Mouse (Mus musculus) embryonic facial prominence, embryonic 10.5 days (tissue): ENCODE results near the gene Cyb5d1. TPM values are rescaled to one million over a fixed set of nuclear protein-coding genes. Genes with fewer than 3 reads are reported as not detected.

Experiments
- DNase-seq: peaks from one replicate; pipeline ENCODE4 v3.0.0-alpha.2; 2017; ENCODE audit warnings: low spot score
- H3K27ac ChIP-seq: fragments of 300-500 bp; sonication (generic); replicated peaks from 2 replicates; pipeline ENCODE4 v1.5.1; 2016; ENCODE audit warnings: mild to moderate bottlenecking
- H3K27me3 ChIP-seq: fragments of 300-500 bp; sonication (generic); replicated peaks from 2 replicates; pipeline ENCODE4 v1.6.1; 2016; ENCODE audit warnings: low read depth, mild to moderate bottlenecking; ENCODE audit not compliant: poor library complexity, severe bottlenecking
- H3K36me3 ChIP-seq: fragments of 300-500 bp; sonication (generic); replicated peaks from 2 replicates; pipeline ENCODE4 v1.6.1; 2016; ENCODE audit warnings: mild to moderate bottlenecking, moderate library complexity
- H3K4me1 ChIP-seq: fragments of 300-500 bp; sonication (generic); 2 replicates; pipeline ENCODE4 v1.6.1; 2016
- H3K4me3 ChIP-seq: fragments of 300-500 bp; sonication (generic); 2 replicates; pipeline ENCODE4 v1.5.1; 2016; ENCODE audit warnings: mild to moderate bottlenecking, moderate library complexity
- H3K9me3 ChIP-seq: fragments of 300-500 bp; sonication (generic); 2 replicates; pipeline ENCODE4 v1.6.1; 2016; ENCODE audit warnings: mild to moderate bottlenecking
- WGBS: fragments of 180-500 bp; shearing (Covaris S2); methylation state at CpG from one replicate; pipeline ENCODE4 v1.1.7; 2016; 5-methylcytosine and 5-hydroxymethylcytosine counted together
- polyA plus RNA-seq: library from polyadenylated mRNA; unstranded; fragments of >200 nt; fragmentation: Nextera tagmentation; extraction: Ambion mirVana; gene quantifications from 2 replicates; pipeline ENCODE4 v1.2.1, GENCODE M21; 2016

Gene Cyb5d1
- polyA plus RNA-seq, 1 experiment from 2014 or later, result 49.3 TPM

DNA sequence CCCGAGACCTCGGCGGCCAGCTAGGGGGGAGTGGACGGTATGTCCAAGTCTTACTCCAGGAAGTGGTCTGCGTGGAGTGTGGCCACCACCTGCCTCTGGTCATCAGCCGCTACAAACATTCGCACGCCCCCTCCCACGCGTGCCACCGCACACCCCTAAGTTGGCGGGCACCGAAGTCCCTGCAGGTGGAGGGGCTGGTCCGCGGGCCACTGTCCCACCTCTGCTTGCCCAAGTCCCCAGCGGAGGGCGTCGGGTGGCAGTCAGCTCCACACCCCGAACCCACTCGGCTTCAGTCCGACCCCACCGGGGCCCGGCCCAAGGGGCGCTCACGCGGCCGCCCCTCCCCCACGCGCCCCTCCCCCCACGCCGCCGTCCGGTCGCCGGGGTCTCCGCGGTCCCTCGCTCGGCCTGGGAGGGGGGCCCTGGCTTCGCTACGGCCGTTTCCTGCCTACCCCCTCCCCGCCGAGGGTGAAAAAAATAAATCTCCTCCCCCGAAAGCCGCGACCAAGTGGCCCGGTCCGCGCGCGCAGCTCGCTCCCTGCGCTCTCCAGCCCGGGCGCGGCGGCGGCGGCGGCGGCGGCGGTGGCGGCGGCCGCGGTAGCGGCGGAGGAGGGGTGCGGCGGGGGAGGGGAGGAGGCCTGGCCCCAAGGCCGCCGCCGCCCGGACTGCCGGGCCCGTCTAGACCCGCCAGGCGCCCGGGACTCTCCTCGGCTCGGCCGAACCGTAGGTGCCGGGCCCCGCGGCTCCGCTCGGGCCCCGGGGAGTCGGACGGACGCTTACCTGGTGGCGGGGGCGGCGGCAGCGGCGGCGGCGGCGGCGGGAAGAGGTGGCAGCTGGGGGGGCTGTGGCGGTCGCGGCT, 26.8 kb downstream of the Cyb5d1 start:
- under 1% methylated on average over 86 of the region's 106 CpGs for whole genome bisulfite sequencing
- peaks cover 81% of the 10 kb centered on the region for H3K4me1 ChIP-seq

DNA sequence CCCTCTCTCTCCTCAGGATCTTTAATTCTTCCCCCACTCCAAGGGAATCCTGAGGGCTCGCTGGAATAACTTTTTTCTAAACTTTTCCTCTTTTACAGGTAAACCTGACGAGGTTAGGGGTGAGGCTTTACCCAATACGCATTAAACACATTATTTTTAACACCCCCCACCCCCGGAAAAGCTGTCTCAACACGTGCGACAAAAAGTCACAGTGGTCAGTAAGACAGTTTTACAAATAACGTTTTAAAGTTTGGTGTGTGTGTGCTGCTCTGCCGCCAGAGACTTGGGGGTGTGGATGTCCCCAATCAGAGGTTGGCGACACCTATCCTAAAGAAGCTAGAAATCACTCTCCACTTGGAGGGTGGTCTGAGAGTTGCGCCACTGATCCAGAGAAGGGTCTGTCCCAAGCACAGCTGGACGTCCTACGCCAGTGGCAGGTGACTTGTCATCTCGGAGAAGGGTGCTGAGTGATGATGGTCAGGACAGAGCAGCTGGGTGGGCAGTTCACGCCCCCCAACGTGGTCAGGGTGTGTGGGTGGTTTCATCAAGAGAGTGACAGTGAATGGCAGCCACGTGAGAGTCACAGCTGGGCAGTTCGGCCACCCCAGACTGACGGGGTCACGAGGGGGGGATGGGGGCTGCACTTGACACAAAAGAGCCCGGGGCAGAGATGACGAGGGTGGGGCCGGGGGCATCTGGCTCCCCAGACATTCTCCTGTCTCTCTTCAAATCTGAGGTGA, 27.6 kb downstream of the Cyb5d1 start:
- Histone ChIP-seq H3K36me3 (peaks cover 28% of the 10 kb centered on the region), H3K27ac (peak overlapping the region; percentile 100), H3K4me1 (peaks cover 88% of the 10 kb centered on the region), H3K9me3 (no peaks in the 10 kb centered on the region), H3K4me3 (peak overlapping the region; percentile 97), H3K27me3 (no peaks in the 10 kb centered on the region)
- 1% methylated on average over 22 of the region's 22 CpGs for WGBS
- DNase-seq, result peak; percentile 81

More for the DNA sequence above, 26.8 kb downstream of the Cyb5d1 start:
- Histone ChIP-seq H3K4me3 (peak overlapping the region; percentile 97), H3K27ac (peak overlapping the region; percentile 100), H3K36me3 (peaks cover 28% of the 10 kb centered on the region), H3K9me3 (no peaks in the 10 kb centered on the region), H3K27me3 (no peaks in the 10 kb centered on the region)
- DNase-seq, result peak; percentile 77

DNA sequence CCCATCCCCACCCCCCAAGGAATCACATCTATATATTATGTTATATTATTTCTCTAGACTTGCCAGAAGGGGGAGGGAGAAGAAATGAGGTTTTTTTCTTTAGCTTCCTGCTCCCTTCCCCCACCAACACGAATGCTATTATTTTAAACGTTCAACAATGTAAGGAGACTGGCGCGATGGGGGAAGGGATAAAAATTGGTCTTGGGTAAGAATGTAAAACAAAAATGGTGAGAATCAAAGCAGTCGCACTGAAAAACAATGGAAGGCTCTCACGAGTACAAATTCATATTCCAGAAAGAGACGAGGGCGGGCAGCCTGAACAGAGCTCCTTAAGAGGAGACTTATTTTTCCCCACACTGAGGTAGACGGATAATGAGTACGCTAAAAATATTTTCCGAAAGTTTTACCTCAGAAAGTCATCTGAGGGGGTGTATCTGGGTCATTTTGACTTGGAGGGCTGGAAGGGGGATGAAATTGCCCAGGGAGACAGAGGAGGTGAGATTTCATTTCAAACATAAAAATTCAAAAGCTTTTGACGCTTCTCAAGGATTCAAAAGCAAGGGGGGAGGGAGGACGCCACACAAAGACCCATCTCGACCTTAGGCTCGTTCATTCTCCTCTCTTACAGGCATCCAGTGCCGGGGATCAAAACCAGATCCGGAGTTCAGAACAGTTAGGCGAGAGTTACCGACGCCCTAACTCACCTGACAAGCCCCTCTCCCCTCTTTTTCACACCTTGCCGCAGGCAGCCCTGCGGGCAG, 28.4 kb downstream of the Cyb5d1 start:
- under 1% methylated on average over 22 of the region's 22 CpGs for WGBS
- Histone ChIP-seq H3K9me3 (no peaks in the 10 kb centered on the region), H3K27me3 (no peaks in the 10 kb centered on the region), H3K27ac (peak overlapping the region; percentile 100), H3K4me1 (peaks cover 88% of the 10 kb centered on the region), H3K4me3 (peak overlapping the region; percentile 97), H3K36me3 (peaks cover 28% of the 10 kb centered on the region)
- peak; percentile 57 for DNase-seq

DNA sequence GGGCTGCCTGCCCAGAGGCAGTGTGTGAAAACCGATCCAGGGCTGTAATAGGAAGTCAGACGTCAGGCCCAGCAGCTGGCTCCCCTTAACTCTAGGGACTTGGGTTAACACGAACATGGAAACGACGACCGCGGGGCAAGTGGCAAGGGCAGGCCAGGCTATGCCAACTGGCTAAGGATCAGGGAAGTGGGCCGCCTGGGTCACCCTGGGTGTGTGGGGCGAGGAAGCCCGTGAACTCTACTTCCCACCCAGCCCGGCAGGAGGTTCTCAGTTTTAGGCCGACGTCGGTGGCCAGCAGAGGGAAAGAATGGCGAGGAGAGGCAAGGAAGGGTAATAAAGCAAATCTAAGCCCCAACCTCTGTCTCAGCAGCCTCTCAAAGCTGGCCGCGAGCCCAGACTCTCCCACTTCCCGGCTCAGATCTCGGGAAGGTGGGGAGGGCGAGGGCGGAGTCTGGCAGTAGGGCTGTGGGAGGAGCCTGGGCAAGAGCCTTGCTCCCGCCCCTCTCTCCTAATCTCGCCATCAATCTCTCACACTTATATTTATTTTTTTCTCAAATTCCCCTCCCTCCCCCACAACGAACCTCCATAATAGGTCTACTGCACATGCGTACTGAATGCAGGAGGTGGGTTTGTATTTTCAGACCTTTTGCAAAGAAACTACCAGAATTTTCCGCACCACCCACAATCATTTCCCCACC, 29.1 kb downstream of the Cyb5d1 start:
- no peaks in the 10 kb centered on the region for H3K9me3 ChIP-seq
- under 1% methylated on average over 26 of the region's 26 CpGs for WGBS
- peak overlapping the region; percentile 100 for H3K27ac ChIP-seq
- peak; percentile 93 for DNase-seq
- H3K36me3 ChIP-seq, result peaks cover 33% of the 10 kb centered on the region
- no peaks in the 10 kb centered on the region for H3K27me3 ChIP-seq
- peaks cover 88% of the 10 kb centered on the region for H3K4me1 ChIP-seq
- H3K4me3 ChIP-seq, result peak overlapping the region; percentile 97

- peak overlapping the region; percentile 97 for H3K4me3 ChIP-seq
- H3K27me3 ChIP-seq, result no peaks in the 10 kb centered on the region
- peaks cover 84% of the 10 kb centered on the region for H3K4me1 ChIP-seq
- H3K27ac ChIP-seq, result peak overlapping the region; percentile 100
- no peaks in the 10 kb centered on the region for H3K9me3 ChIP-seq
- H3K36me3 ChIP-seq, result peaks cover 38% of the 10 kb centered on the region
- DNase-seq, result no peak
- WGBS, result 22% methylated on average over 6 of the region's 6 CpGs
These were observed 29.7 kb downstream of the Cyb5d1 start for GRCm38 (mm10) chr11:69365722-69366121.

GRCm38 (mm10) chr11:69364910-69365309, 30.5 kb downstream of the Cyb5d1 start:
- Histone ChIP-seq H3K9me3 (no peaks in the 10 kb centered on the region), H3K4me1 (peaks cover 76% of the 10 kb centered on the region), H3K27ac (peak overlapping the region; percentile 100), H3K36me3 (peaks cover 47% of the 10 kb centered on the region), H3K4me3 (peak overlapping the region; percentile 97), H3K27me3 (no peaks in the 10 kb centered on the region)
- DNase-seq, result peak; percentile 63
- 3% methylated on average over 6 of the region's 6 CpGs for WGBS

DNA sequence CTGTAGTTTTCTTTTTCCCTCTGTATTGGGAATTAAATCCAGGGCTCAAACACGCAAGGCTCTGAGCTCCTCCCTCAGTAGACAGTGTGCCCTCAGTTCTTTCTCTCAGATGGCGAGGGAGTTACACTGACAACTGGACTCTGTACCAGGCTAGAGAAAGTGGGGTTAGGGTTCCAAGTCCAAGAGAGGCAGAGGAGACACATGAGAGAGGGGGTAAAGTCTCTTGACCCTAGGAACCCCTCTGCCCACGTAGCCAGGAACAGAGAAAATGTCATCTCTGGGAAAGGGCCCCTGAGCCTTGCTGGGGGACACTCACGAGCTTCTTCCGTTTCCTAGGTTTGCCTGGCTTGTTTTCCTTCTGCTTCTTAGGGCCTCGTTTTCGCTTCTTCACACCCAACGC, 31.1 kb downstream of the Cyb5d1 start:
- Histone ChIP-seq H3K27me3 (no peaks in the 10 kb centered on the region), H3K36me3 (peaks cover 52% of the 10 kb centered on the region), H3K4me1 (peaks cover 72% of the 10 kb centered on the region), H3K4me3 (peak overlapping the region; percentile 97; the same call in 1 of the 2 replicates), H3K27ac (peak overlapping the region; percentile 100), H3K9me3 (no peaks in the 10 kb centered on the region)
- no peak for DNase-seq
- WGBS, result 47% methylated on average over 8 of the region's 8 CpGs

DNA sequence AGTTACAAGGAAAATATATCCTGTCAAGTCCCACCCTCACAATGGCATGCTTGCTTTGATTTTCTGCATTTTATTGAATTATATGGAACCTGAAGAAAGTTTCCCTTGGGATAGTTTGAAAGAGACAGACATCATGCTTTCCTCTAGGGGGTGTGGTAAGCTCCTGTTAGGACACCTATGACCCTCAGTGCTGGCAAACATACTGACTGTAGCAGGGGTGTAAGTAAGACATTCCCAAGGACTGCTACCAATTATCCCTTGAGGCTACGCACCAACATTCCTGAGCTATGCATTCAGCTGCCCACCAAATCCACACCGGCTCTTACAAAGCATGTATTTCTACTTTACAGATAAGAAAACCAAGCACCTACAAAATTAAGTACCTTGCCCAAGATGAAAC, 33.0 kb downstream of the Cyb5d1 start:
- WGBS, result 47% methylated on average over 2 of the region's 2 CpGs
- peaks cover 71% of the 10 kb centered on the region for H3K36me3 ChIP-seq

GRCm38 (mm10) chr11:69362021-69362420, 33.4 kb downstream of the Cyb5d1 start:
- WGBS, result 68% methylated on average over 7 of the region's 7 CpGs
- Histone ChIP-seq H3K9me3 (no peaks in the 10 kb centered on the region), H3K36me3 (peaks cover 75% of the 10 kb centered on the region), H3K4me3 (no peak overlapping the region), H3K27me3 (no peaks in the 10 kb centered on the region), H3K4me1 (peaks cover 57% of the 10 kb centered on the region), H3K27ac (peak overlapping the region; percentile 49; the same call in 1 of the 2 replicates)
- peak; percentile 26 for DNase-seq

More for the DNA sequence above, 33.0 kb downstream of the Cyb5d1 start:
- peak; percentile 31 for DNase-seq
- Histone ChIP-seq H3K4me1 (peaks cover 61% of the 10 kb centered on the region), H3K27me3 (no peaks in the 10 kb centered on the region), H3K27ac (no peak overlapping the region), H3K4me3 (no peak overlapping the region), H3K9me3 (no peaks in the 10 kb centered on the region)

- H3K9me3 ChIP-seq, result no peaks in the 10 kb centered on the region
- 89% methylated on average over 12 of the region's 12 CpGs for WGBS
- DNase-seq, result no peak
- no peak overlapping the region for H3K27ac ChIP-seq
- H3K4me1 ChIP-seq, result peaks cover 15% of the 10 kb centered on the region
- H3K27me3 ChIP-seq, result no peaks in the 10 kb centered on the region
- peaks cover 100% of the 10 kb centered on the region for H3K36me3 ChIP-seq
- no peak overlapping the region for H3K4me3 ChIP-seq
These were observed 37.7 kb downstream of the Cyb5d1 start for GRCm38 (mm10) chr11:69357690-69358089.

GRCm38 (mm10) chr11:69356544-69356943, 38.9 kb downstream of the Cyb5d1 start:
- WGBS, result 93% methylated on average over 5 of the region's 5 CpGs
- H3K4me3 ChIP-seq, result no peak overlapping the region
- peaks cover 100% of the 10 kb centered on the region for H3K36me3 ChIP-seq
- DNase-seq, result no peak
- H3K9me3 ChIP-seq, result no peaks in the 10 kb centered on the region
- peaks cover 4% of the 10 kb centered on the region for H3K4me1 ChIP-seq
- no peaks in the 10 kb centered on the region for H3K27me3 ChIP-seq
- H3K27ac ChIP-seq, result no peak overlapping the region
